Mouse (Mus musculus) naive thymus-derived CD4-positive, alpha-beta T cell, adult 5 months (primary cell): ENCODE data around the gene Cfap43. TPM values are rescaled to one million over a fixed set of nuclear protein-coding genes. Genes with fewer than 3 reads are reported as not detected.

Experiments
- polyA plus RNA-seq: library from polyadenylated mRNA; unstranded; fragments of 100-300 nt; shearing (Covaris generic); gene quantifications from one replicate; pipeline ENCODE4 v1.2.1, GENCODE M21; 2017

Cfap43 gene
- 0.35 TPM for polyA plus RNA-seq

GRCm38 (mm10) chr19:47919126-47919965 is at the start of gene Cfap43, which contains the start of gene Itprip:
Gene Cfap43 (minus strand): TSS chr19:47919287.
Gene Itprip (minus strand): TSS chr19:47919299.

GRCm38 (mm10) chr19:47937443-47938406 is 18.6 kb upstream of the Cfap43 start, which contains the start of gene Cfap58:
Gene Cfap58 (plus strand): TSS chr19:47937675.

GRCm38 (mm10) chr19:47865353-47865947 is 53.6 kb downstream of the Cfap43 start, which contains the start of gene Gsto2:
Gene Gsto2 (plus strand): TSS chr19:47865534.

GRCm38 (mm10) chr19:47854796-47855783 is 64.0 kb downstream of the Cfap43 start, which contains the start of gene Gsto1:
Gene Gsto1 (plus strand): TSS chr19:47854970.

GRCm38 (mm10) chr19:47731071-47731881 is 187.8 kb downstream of the Cfap43 start, which contains the start of gene Sfr1:
Gene Sfr1 (plus strand): TSS chr19:47731682.

GRCm38 (mm10) chr19:47691994-47692393 is 227.1 kb downstream of the Cfap43 start, which contains the start of gene Col17a1:
Gene Col17a1 (minus strand): TSS chr19:47692094.

Other genes with a start within 250 kb of the Cfap43 start
- gene Col17a1, start 227.2 kb downstream of the Cfap43 start, polyA plus RNA-seq: not detected
- 143 TPM for gene Sfr1, start 187.6 kb downstream of the Cfap43 start, polyA plus RNA-seq
- 18.6 TPM for gene Gsto1, start 64.3 kb downstream of the Cfap43 start, polyA plus RNA-seq
- gene Gsto2, start 53.8 kb downstream of the Cfap43 start, polyA plus RNA-seq: not detected
- 86.7 TPM for gene Itprip, start within 50 bp of the Cfap43 start, polyA plus RNA-seq
- not detected for gene Cfap58, start 18.4 kb upstream of the Cfap43 start, polyA plus RNA-seq